Mouse (Mus musculus) forebrain, embryonic 11.5 days (tissue): Measurements from ENCODE around the gene Mien1. TPM values are rescaled to one million over a fixed set of nuclear protein-coding genes. Genes with fewer than 3 reads are reported as not detected.

Experiments
- ATAC-seq: fragments of 200-750 bp; cut with Nextera tagmentation; replicated peaks from 2 replicates; pipeline ENCODE4 v1.8.0; 2017; ENCODE audit warnings: moderate TSS enrichment; ENCODE audit not compliant: low FRiP score
- DNase-seq: peaks from one replicate; pipeline ENCODE4 v3.0.0-alpha.2; 2017; ENCODE audit warnings: low spot score
- H3K27ac ChIP-seq: fragments of 300-500 bp; sonication (generic); 2 replicates; pipeline ENCODE4 v1.5.1; 2014; ENCODE audit warnings: low read depth, low read length
- H3K27me3 ChIP-seq: fragments of 300-500 bp; sonication (generic); 2 replicates; pipeline ENCODE4 v1.6.1; 2014; ENCODE audit warnings: mild to moderate bottlenecking, low read length, mixed read lengths; ENCODE audit not compliant: control insufficient read depth, insufficient read depth
- H3K36me3 ChIP-seq: fragments of 300-500 bp; sonication (generic); 2 replicates; pipeline ENCODE4 v1.6.1; 2014; ENCODE audit warnings: mild to moderate bottlenecking, low read length, moderate library complexity, mixed read lengths; ENCODE audit not compliant: control insufficient read depth, insufficient read depth
- H3K4me1 ChIP-seq: fragments of 300-500 bp; sonication (generic); replicated peaks from 2 replicates; pipeline ENCODE4 v1.6.1; 2014; ENCODE audit warnings: low read length, mixed read lengths; ENCODE audit not compliant: control insufficient read depth, insufficient read depth
- H3K4me2 ChIP-seq: fragments of 300-500 bp; sonication (generic); 2 replicates; pipeline ENCODE4 v1.6.1; 2014; ENCODE audit warnings: low read depth, mild to moderate bottlenecking, low read length, moderate library complexity, mixed read lengths; ENCODE audit not compliant: severe bottlenecking
- H3K4me3 ChIP-seq: fragments of 300-500 bp; sonication (generic); 2 replicates; pipeline ENCODE4 v1.5.1; 2014; ENCODE audit warnings: low read depth, low read length
- H3K9ac ChIP-seq: fragments of 300-500 bp; sonication (generic); 2 replicates; pipeline ENCODE4 v1.6.1; 2014; ENCODE audit warnings: low read length
- H3K9me3 ChIP-seq: fragments of 300-500 bp; sonication (generic); 2 replicates; pipeline ENCODE4 v1.6.1; 2016; ENCODE audit warnings: low read length, mixed read lengths; ENCODE audit not compliant: control insufficient read depth
- WGBS: fragments of 180-500 bp; shearing (Covaris S2); extraction: QIAGEN DNeasy Blood & Tissue Kit; methylation state at CpG from one replicate; pipeline ENCODE4 v1.1.7; 2014; 5-methylcytosine and 5-hydroxymethylcytosine counted together
- polyA plus RNA-seq: library from polyadenylated mRNA; unstranded; fragments of >200 nt; fragmentation: Nextera tagmentation; extraction: Ambion mirVana; gene quantifications from 2 replicates; pipeline ENCODE4 v1.2.1, GENCODE M21; 2014

Gene Mien1
- 111 and 112 TPM in 2 replicates for polyA plus RNA-seq

DNA sequence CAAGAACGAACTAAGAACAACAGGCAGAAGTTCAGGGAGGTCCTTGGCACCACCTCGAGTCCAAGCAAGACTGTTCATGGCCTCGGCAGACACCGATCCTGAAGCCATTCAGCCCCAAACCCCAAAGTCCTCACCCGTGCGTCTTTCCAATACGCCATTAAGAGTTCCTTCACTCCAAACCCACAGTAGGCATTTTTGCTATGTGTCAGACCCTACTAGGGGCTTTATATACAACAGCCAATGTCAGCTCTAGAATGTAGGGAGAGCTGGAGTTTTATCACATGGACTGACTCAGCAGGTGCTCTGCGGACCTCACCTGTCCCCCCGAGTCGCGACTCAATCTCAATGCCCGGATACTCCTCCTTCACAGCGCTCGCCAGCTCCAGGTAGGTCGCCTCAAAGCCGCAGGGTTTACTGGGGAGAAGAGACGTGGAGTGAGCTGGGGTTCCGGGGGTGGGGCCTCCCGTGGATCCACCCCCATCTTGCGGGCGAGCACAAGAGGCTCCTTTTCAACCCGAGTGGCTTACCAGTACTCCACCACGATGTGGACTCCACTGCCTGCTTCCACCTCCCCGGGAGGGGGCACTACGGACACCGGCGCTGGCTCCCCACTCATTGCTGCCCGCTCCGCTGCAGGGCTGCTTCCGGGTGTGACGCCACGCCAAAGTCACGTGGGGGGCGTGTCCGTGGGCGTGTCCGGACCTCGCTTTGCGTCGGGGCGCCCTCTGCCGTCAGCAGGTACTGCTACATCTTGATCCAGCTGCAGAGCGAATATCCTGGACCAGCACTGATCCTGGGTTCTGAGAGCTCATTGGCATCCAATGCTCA lies at the start of gene Mien1:
Gene Mien1 (minus strand): TSS at position 661 of the 828 bp plus-strand sequence.
- DNase-seq: peak; percentile 99
- H3K27ac ChIP-seq: no peak within 1 kb of the TSS
- ATAC-seq: peak; percentile 92

DNA sequence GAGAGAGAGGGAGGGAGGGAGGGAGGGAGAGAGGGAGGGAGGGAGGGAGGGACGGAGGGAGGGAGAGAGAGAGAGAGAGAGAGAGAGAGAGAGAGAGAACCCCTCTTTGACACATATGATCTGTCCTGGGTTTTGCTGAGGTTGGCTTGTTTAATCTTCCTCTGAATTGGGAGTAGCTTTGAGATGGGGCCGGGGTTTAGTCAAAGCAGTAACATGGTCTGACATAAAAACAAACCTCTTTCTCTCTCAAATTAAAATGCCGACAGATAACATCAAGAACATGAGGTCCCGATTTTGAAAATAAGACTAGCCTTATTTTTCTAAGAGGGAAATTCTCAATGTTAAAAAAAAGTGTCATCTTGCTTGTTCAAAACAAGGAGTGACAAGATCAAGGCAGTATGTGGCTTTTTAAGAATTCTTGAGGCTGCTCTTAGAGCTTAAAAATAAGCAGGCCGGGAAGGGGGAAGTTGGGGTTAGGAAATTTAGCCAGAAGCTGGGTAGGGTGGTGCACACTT lies 48.8 kb upstream of the Mien1 start:
- DNase-seq (no peak), ATAC-seq (no peak)
- Histone ChIP-seq H3K4me3 (no peak overlapping the region), H3K36me3 (no peaks in the 10 kb centered on the region), H3K27ac (no peak overlapping the region), H3K4me1 (no peaks in the 10 kb centered on the region), H3K9me3 (no peaks in the 10 kb centered on the region), H3K9ac (no peak overlapping the region), H3K27me3 (no peaks in the 10 kb centered on the region), H3K4me2 (no peak overlapping the region)
- 82% methylated on average over 5 of the region's 5 CpGs for WGBS

More for the DNA sequence above, at the start of gene Mien1:
- H3K4me3 ChIP-seq: peak within 1 kb of the TSS; percentile 52
- H3K4me1 ChIP-seq: no peaks in the 10 kb centered on the region
- WGBS: 2% methylated on average over 42 of the region's 43 CpGs
- H3K27me3 ChIP-seq: no peaks in the 10 kb centered on the region
- no peaks in the 10 kb centered on the region for H3K9me3 ChIP-seq
- H3K36me3 ChIP-seq: no peaks in the 10 kb centered on the region
- H3K4me2 ChIP-seq: peak within 1 kb of the TSS; percentile 67
- H3K9ac ChIP-seq: peak within 1 kb of the TSS; percentile 55

DNA sequence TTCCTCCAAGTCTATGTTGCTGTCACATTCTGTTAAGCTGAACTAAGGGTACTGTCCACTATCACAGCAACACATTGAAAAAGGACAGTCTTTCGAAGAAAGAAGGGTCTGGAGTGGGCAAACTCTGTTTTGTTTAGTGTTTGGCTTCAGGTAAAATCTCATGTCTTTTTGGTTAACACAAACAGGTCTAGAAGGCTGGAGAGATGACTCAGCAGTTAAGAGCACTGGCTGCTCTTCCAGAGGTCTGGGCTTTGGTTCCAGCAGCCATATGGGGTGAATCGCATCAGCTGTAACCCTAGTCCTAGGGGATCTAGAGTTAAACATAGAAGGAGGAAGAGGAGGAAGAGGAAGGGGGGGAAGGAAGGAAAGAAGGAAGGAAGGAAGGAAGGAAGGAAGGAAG lies 47.0 kb upstream of the Mien1 start:
- Histone ChIP-seq H3K27ac (no peak overlapping the region), H3K4me2 (no peak overlapping the region), H3K36me3 (no peaks in the 10 kb centered on the region), H3K4me3 (no peak overlapping the region), H3K9me3 (no peaks in the 10 kb centered on the region), H3K27me3 (no peaks in the 10 kb centered on the region), H3K4me1 (no peaks in the 10 kb centered on the region), H3K9ac (no peak overlapping the region)
- DNase-seq (no peak), ATAC-seq (no peak)
- WGBS: 96% methylated on average over 2 of the region's 2 CpGs

DNA sequence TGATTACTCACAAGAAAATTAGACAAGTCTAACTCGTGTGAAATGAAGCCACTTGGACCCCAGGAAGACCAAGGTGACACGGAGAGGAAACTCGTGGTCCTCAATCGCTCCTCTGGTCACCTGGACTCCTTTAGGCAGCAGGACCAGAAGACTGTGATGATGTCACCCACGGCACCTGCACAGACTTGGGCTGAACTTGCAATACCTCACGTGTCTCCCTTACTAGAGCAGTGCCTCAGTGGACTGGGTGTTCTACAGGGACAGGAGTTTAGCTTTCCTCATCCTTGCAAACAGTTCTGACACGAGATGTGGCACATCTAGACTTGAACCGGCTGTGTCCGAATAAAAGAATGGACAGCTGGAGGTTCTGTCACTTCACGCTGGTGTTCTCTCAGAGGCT lies 43.3 kb upstream of the Mien1 start:
- Histone ChIP-seq H3K36me3 (no peaks in the 10 kb centered on the region), H3K4me1 (no peaks in the 10 kb centered on the region), H3K4me3 (no peak overlapping the region), H3K4me2 (no peak overlapping the region), H3K27me3 (no peaks in the 10 kb centered on the region), H3K9ac (no peak overlapping the region), H3K27ac (no peak overlapping the region), H3K9me3 (no peaks in the 10 kb centered on the region)
- no peak for DNase-seq
- 84% methylated on average over 10 of the region's 10 CpGs for WGBS
- no peak for ATAC-seq

DNA sequence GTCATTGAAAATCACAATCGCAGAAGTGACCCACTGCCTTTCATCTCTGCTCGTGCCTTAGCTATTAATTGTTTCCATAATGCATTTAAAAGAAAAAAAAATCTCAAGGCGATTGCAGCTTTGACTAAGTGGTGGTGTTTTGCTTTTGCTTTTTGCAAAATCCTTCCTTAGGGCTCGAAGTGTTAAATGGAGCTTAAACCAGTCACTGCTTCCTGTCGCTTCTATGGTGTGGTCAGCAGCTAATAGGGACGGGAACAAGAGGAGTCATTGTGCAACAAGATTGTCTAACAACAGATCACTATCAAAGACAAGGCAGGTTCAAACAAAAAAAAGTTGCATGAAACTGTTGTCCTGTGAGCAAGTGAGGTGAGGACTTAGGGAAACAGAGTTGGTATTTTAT lies 42.4 kb upstream of the Mien1 start:
- Histone ChIP-seq H3K9me3 (no peaks in the 10 kb centered on the region), H3K9ac (no peak overlapping the region), H3K27me3 (no peaks in the 10 kb centered on the region), H3K27ac (no peak overlapping the region), H3K4me1 (no peaks in the 10 kb centered on the region), H3K4me3 (no peak overlapping the region), H3K36me3 (no peaks in the 10 kb centered on the region), H3K4me2 (no peak overlapping the region)
- ATAC-seq (no peak), DNase-seq (no peak)
- WGBS: 61% methylated on average over 6 of the region's 6 CpGs

DNA sequence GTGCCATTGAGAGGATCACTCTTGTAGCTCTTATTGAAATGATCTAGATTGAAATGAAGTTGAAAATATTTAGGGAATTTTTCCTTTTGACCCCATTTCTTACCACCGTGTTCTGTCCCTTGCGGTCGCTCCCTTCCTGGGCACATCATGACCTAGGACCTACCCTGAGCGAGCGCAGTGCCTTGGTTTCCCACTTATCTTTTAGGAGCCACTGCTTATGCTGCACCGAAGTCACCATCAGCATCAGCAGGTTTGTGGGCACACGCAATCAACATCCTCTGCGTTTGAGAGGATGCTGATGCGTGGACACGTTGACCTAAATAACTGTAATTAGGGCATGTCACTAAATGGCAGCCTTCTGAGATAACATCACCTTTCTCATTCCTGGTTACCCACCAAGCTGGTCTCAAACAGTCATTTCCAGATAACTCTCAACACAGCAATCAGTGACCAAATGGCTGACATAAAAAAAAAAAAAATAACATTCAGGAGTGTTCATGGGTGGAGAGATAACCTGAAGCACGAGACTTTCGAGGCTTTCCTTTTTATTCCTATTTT lies 41.2 kb upstream of the Mien1 start:
- Histone ChIP-seq H3K27me3 (no peaks in the 10 kb centered on the region), H3K4me1 (no peaks in the 10 kb centered on the region), H3K4me3 (no peak overlapping the region), H3K9ac (no peak overlapping the region), H3K9me3 (no peaks in the 10 kb centered on the region), H3K27ac (no peak overlapping the region), H3K36me3 (no peaks in the 10 kb centered on the region), H3K4me2 (no peak overlapping the region)
- WGBS: 91% methylated on average over 12 of the region's 12 CpGs
- ATAC-seq (no peak), DNase-seq (no peak)

DNA sequence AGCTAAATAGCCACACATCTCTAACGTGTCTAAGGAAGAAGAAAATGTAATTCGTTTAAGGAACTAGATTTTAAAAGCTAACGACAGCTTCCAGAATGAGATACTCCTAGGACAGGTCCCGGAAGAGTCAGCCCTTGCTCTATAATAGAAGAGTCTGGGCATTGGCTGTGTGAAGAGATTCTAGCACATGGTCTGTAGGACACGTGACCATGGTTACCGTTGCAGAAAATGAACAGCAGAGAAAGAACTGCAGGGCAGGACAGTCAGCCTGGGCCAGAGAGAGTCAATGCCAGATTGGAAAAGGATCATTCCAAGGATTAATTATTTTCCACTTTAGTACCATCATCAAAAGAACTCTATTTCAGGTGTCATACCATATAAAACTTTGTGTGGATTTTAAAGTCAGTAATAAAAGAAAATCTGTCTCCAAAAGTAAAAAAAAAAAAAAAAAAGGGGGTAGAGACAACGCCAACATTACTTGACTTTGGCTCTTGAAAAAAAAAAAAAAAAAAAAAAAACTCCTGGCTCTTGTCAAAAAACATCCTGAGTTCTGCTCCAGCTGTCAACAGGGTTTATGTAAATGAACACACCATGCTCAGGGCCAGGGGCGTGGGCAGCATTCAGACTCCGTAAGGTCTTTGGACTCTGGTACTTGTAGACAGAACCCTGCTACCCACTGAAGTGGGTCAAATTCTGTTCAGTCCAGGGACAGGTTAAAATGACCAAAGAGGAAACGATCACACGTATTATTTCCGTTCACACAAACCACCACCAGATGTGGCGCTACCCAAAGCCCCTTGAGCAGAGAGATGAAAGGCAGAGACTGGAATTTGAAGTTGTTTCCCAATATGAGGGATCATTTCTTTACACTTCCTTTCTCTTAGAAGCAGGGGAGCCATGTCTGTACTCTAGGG lies 40.5 kb upstream of the Mien1 start:
- Histone ChIP-seq H3K4me1 (no peaks in the 10 kb centered on the region), H3K27me3 (no peaks in the 10 kb centered on the region), H3K36me3 (no peaks in the 10 kb centered on the region), H3K9ac (no peak overlapping the region), H3K4me3 (no peak overlapping the region), H3K27ac (no peak overlapping the region), H3K9me3 (no peaks in the 10 kb centered on the region), H3K4me2 (no peak overlapping the region)
- no peak for ATAC-seq
- no peak for DNase-seq
- WGBS: 82% methylated on average over 13 of the region's 13 CpGs

DNA sequence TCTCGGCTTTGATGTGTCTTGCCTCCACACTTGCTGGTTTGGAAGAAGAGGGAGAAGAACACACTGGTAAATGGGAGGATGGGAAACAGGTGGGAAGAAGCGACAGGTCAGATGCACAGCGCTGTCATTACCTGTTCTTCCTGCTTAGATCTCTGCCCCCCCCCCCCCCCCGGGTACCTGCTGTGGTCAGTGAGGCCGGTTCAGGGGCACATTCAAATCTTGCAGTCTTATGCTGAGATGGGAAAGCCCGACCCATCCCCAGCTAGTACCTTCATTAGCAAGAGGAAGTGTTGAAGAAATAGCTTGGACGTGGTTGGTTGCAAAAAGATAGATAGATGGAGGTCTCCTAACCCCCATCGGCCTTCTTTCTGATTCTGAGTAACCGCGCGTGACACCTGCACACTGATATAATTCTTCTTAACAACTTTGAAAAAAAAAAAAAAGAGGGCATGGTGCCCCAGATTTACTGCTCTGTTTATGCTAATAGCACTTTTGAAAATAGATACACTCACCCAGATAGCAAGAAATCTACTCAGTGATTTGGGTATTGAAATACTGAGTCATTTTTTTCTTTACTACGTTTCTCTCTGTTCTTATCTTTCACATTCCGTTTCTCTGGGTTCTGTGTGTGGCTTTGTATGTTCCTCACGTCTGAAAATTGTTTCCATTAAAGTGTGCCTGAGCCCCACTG lies 38.4 kb upstream of the Mien1 start:
- Histone ChIP-seq H3K9ac (no peak overlapping the region), H3K36me3 (no peaks in the 10 kb centered on the region), H3K9me3 (no peaks in the 10 kb centered on the region), H3K27ac (no peak overlapping the region), H3K27me3 (no peaks in the 10 kb centered on the region), H3K4me1 (no peaks in the 10 kb centered on the region; the same call in 1 of the 2 replicates), H3K4me3 (no peak overlapping the region), H3K4me2 (no peak overlapping the region)
- ATAC-seq (no peak), DNase-seq (no peak)
- 75% methylated on average over 14 of the region's 14 CpGs for WGBS
